In genomic region chr3:66980111-66980975, GRCm38 (mm10) we compare ENCODE assay signal across 8 mouse cellular contexts. TPM values are rescaled to one million over a fixed set of nuclear protein-coding genes. Genes with fewer than 3 reads are reported as not detected.
DNase-seq lines count a peak whose midpoint lies in the region; ATAC-seq and TF ChIP-seq lines count a peak whose summit lies in the region.

No protein-coding gene starts in this region.

- H3K9ac ChIP-seq in liver, adult 2 months (ENCODE audit: low read depth, low read length) = no peak overlapping the region
- no peak overlapping the region for H3K9ac ChIP-seq in kidney, postnatal 0 days (ENCODE audit: low read depth, low read length)
- peak overlapping the region; percentile 32; the same call in 1 of the 2 replicates for H3K9ac ChIP-seq in neural tube, embryonic 14.5 days (replicated peaks; ENCODE audit: low read depth, low read length)

- H3K27me3 ChIP-seq in liver, adult 2 months (ENCODE audit: control insufficient read depth, insufficient read depth, low read length) = peaks cover 30% of the 10 kb centered on the region
- peaks cover 78% of the 10 kb centered on the region for H3K27me3 ChIP-seq in kidney, postnatal 0 days (ENCODE audit: insufficient read depth, low read length)
- H3K27me3 ChIP-seq in neural tube, embryonic 14.5 days (ENCODE audit: control insufficient read depth, insufficient read depth, low read length) = peaks cover 56% of the 10 kb centered on the region

- intact Hi-C loops in left cerebral cortex, postnatal 10 days (cut with DNase I) = loop anchor here (10.0 kb wide), 2 partner anchors 284 to 364 kb away; no protein-coding TSS in a partner anchor

- 4% methylated on average over 29 of the region's 29 CpGs for WGBS in liver, adult 2 months
- whole genome bisulfite sequencing in kidney, postnatal 0 days = 2% methylated on average over 29 of the region's 29 CpGs
- WGBS in neural tube, embryonic 14.5 days = 2% methylated on average over 29 of the region's 29 CpGs

- H3K9me3 ChIP-seq in kidney, postnatal 0 days (replicated peaks; ENCODE audit: low read length) = no peaks in the 10 kb centered on the region
- no peaks in the 10 kb centered on the region for H3K9me3 ChIP-seq in neural tube, embryonic 14.5 days (ENCODE audit: control insufficient read depth, low read length)

- H3K4me1 ChIP-seq in liver, adult 2 months (ENCODE audit: control insufficient read depth, insufficient read depth, low read length) = peaks cover 5% of the 10 kb centered on the region
- no peaks in the 10 kb centered on the region for H3K4me1 ChIP-seq in embryonic fibroblast, embryonic 13.5 days (ENCODE audit: control insufficient read depth, insufficient read depth, low read length)
- H3K4me1 ChIP-seq in kidney, postnatal 0 days (replicated peaks; ENCODE audit: insufficient read depth, low read length) = peaks cover 7% of the 10 kb centered on the region; the same call in 1 of the 2 replicates
- H3K4me1 ChIP-seq in neural tube, embryonic 14.5 days (ENCODE audit: control insufficient read depth, insufficient read depth, low read length) = peaks cover 12% of the 10 kb centered on the region; the same call in 1 of the 2 replicates

- no peaks in the 10 kb centered on the region for H3K79me2 ChIP-seq in liver, adult 2 months (ENCODE audit: control insufficient read depth, insufficient read depth, low read length)

- no peak for TF ChIP-seq CTCF in liver, adult 2 months (IDR thresholded peaks at IDR 0.05; ENCODE audit: low read depth, low read length)
- no peak for TF ChIP-seq CTCF in embryonic fibroblast, embryonic 13.5 days (IDR thresholded peaks at IDR 0.05; ENCODE audit: borderline replicate concordance, insufficient read depth, low read length)
- no peak for TF ChIP-seq CTCF in kidney, postnatal 0 days (IDR thresholded peaks at IDR 0.05; ENCODE audit: low read depth)

- peak overlapping the region; percentile 59; the same call in 1 of the 2 replicates for H3K4me3 ChIP-seq in liver, adult 2 months (ENCODE audit: insufficient read depth, low read depth, low read length)
- peak overlapping the region; percentile 82 for H3K4me3 ChIP-seq in embryonic fibroblast, embryonic 13.5 days (ENCODE audit: insufficient read depth, low read length)
- H3K4me3 ChIP-seq in kidney, postnatal 0 days (replicated peaks; ENCODE audit: low read depth, low read length) = peak overlapping the region; percentile 41
- H3K4me3 ChIP-seq in neural tube, embryonic 14.5 days (ENCODE audit: low read depth, low read length) = peak overlapping the region; percentile 30

- no peak overlapping the region for H3K27ac ChIP-seq in liver, adult 2 months (replicated peaks; ENCODE audit: insufficient read depth, low read depth, low read length)
- peak overlapping the region; percentile 90 for H3K27ac ChIP-seq in embryonic fibroblast, embryonic 13.5 days (ENCODE audit: insufficient read depth, low read length)
- H3K27ac ChIP-seq in kidney, postnatal 0 days = no peak overlapping the region
- no peak overlapping the region for H3K27ac ChIP-seq in neural tube, embryonic 14.5 days (ENCODE audit: low read depth, low read length)

- ATAC-seq in kidney, postnatal 0 days (replicated peaks; ENCODE audit: low FRiP score, low read depth) = no peak
- ATAC-seq in neural tube, embryonic 14.5 days (ENCODE audit: low read depth) = no peak

- H3K4me2 ChIP-seq in kidney, postnatal 0 days (ENCODE audit: low read length) = peak overlapping the region; percentile 60
- peak overlapping the region; percentile 54 for H3K4me2 ChIP-seq in neural tube, embryonic 14.5 days (ENCODE audit: low read depth, low read length)

- TF ChIP-seq POLR2A in liver, adult 2 months (IDR thresholded peaks at IDR 0.05; ENCODE audit: extremely low read depth, insufficient read depth, low read length) = no peak
- no peak for TF ChIP-seq POLR2A in embryonic fibroblast, embryonic 13.5 days (IDR thresholded peaks at IDR 0.05; ENCODE audit: low read depth, low read length)

- peak; percentile 22 for DNase-seq in liver, adult 2 months (ENCODE audit: extremely low read depth, low read depth, low spot score)
- no peak for DNase-seq in liver
- no peak for DNase-seq in kidney, postnatal 0 days (ENCODE audit: low spot score)
- DNase-seq in gastrocnemius, postnatal 10 days = no peak
- no peak for DNase-seq in left cerebral cortex, postnatal 10 days (ENCODE audit: extremely low spot score in 1 of 2, low spot score in 2 of 2)
- DNase-seq in right cerebral cortex, postnatal 25 days = no peak

- H3K36me3 ChIP-seq in liver, adult 2 months (ENCODE audit: control insufficient read depth, insufficient read depth, low read length) = no peaks in the 10 kb centered on the region
- H3K36me3 ChIP-seq in kidney, postnatal 0 days (ENCODE audit: insufficient read depth, low read length) = no peaks in the 10 kb centered on the region
- no peaks in the 10 kb centered on the region for H3K36me3 ChIP-seq in neural tube, embryonic 14.5 days (ENCODE audit: control insufficient read depth, insufficient read depth, low read length)

RNA-seq across cellular contexts. Expression of gene Rsrc1, which starts 0.8 kb away (rescaled TPM):
- total RNA-seq in liver, adult 2 months (2014; rRNA removed) = 11.5 and 15.0 TPM in 2 replicates
- polyA plus RNA-seq in liver, adult 2 months (2012; rRNA removed) = 2.0 and 2.3 TPM in 2 replicates
- 36.5 and 44.9 TPM in 2 replicates for polyA plus RNA-seq in embryonic fibroblast, embryonic 13.5 days (2011; ENCODE audit: insufficient read length, low read depth, missing spikeins)
- polyA plus RNA-seq in kidney, postnatal 0 days (2015; fragmentation: Nextera tagmentation; extraction: Ambion mirVana) = 26.6 and 29.6 TPM in 2 replicates
- 36.1 and 39.5 TPM in 2 replicates for polyA plus RNA-seq in neural tube, embryonic 14.5 days (2014; fragmentation: Nextera tagmentation; extraction: Ambion mirVana)
- total RNA-seq in gastrocnemius, postnatal 10 days (2021) = 10 to 100 TPM; 21.9 to 22.8 TPM
- total RNA-seq in left cerebral cortex, postnatal 10 days (2021) = 10 to 100 TPM; 28.5 to 29.4 TPM

RNA-seq across cellular contexts. Expression of gene Shox2, which starts 1.2 kb away (rescaled TPM):
- not detected in 2 replicates for total RNA-seq in liver, adult 2 months (2014; rRNA removed)
- polyA plus RNA-seq in liver, adult 2 months (2012; rRNA removed) = not detected in 2 replicates
- polyA plus RNA-seq in embryonic fibroblast, embryonic 13.5 days (2011; ENCODE audit: insufficient read length, low read depth, missing spikeins) = 22.3 and 46.0 TPM in 2 replicates
- 0.17 TPM in 1 of 2 replicates, not detected in the other for polyA plus RNA-seq in kidney, postnatal 0 days (2015; fragmentation: Nextera tagmentation; extraction: Ambion mirVana)
- polyA plus RNA-seq in neural tube, embryonic 14.5 days (2014; fragmentation: Nextera tagmentation; extraction: Ambion mirVana) = 10.4 and 10.6 TPM in 2 replicates
- total RNA-seq in gastrocnemius, postnatal 10 days (2021) = 1 to 10 TPM; 5.1 to 8.5 TPM
- not detected for total RNA-seq in left cerebral cortex, postnatal 10 days (2021)

Comparison
In these comparisons a context has a peak if more than half of its experiments do, and no peak if none do; other contexts are left out.
1. H3K4me3 ChIP-seq: peak in every context shown above with its lines; median percentile 82 in embryonic fibroblast, embryonic 13.5 days; 59 in liver, adult 2 months; 41 in kidney, postnatal 0 days; 30 in neural tube, embryonic 14.5 days.